Mouse (Mus musculus) embryonic facial prominence, embryonic 12.5 days (tissue): Measurements from ENCODE around the gene Rab27a. TPM values are rescaled to one million over a fixed set of nuclear protein-coding genes. Genes with fewer than 3 reads are reported as not detected.

Experiments
- ATAC-seq: fragments of 200-750 bp; cut with Nextera tagmentation; 2 replicates; pipeline ENCODE4 v1.8.0; 2017; ENCODE audit not compliant: insufficient number of reproducible peaks, insufficient read depth, low FRiP score, low TSS enrichment
- H3K27ac ChIP-seq: fragments of 300-500 bp; sonication (generic); 2 replicates; pipeline ENCODE4 v1.5.1; 2016; ENCODE audit warnings: mild to moderate bottlenecking
- H3K27me3 ChIP-seq: fragments of 300-500 bp; sonication (generic); 2 replicates; pipeline ENCODE4 v1.6.1; 2016; ENCODE audit warnings: mild to moderate bottlenecking, moderate library complexity
- H3K36me3 ChIP-seq: fragments of 300-500 bp; sonication (generic); 2 replicates; pipeline ENCODE4 v1.6.1; 2016; ENCODE audit warnings: mild to moderate bottlenecking
- H3K4me1 ChIP-seq: fragments of 300-500 bp; sonication (generic); 2 replicates; pipeline ENCODE4 v1.6.1; 2016
- H3K4me2 ChIP-seq: fragments of 300-500 bp; sonication (generic); replicated peaks from 2 replicates; pipeline ENCODE4 v1.6.1; 2016; ENCODE audit warnings: mild to moderate bottlenecking, moderate library complexity
- H3K4me3 ChIP-seq: fragments of 300-500 bp; sonication (generic); 2 replicates; pipeline ENCODE4 v1.5.1; 2016; ENCODE audit warnings: mild to moderate bottlenecking
- H3K9ac ChIP-seq: fragments of 300-500 bp; sonication (generic); 2 replicates; pipeline ENCODE4 v1.6.1; 2016; ENCODE audit warnings: mild to moderate bottlenecking, moderate library complexity
- H3K9me3 ChIP-seq: fragments of 300-500 bp; sonication (generic); 2 replicates; pipeline ENCODE4 v1.6.1; 2016; ENCODE audit warnings: mild to moderate bottlenecking, moderate library complexity
- WGBS: fragments of 180-500 bp; shearing (Covaris S2); methylation state at CpG from one replicate; pipeline ENCODE4 v1.1.7; 2016; 5-methylcytosine and 5-hydroxymethylcytosine counted together
- polyA plus RNA-seq: library from polyadenylated mRNA; unstranded; fragments of >200 nt; fragmentation: Nextera tagmentation; extraction: Ambion mirVana; gene quantifications from 2 replicates; pipeline ENCODE4 v1.2.1, GENCODE M21; 2016

The Rab27a gene
- polyA plus RNA-seq, result 6.8 and 8.9 TPM in 2 replicates

GRCm38 (mm10) chr9:73044146-73045079 lies at the start of gene Rab27a:
Gene Rab27a, plus strand, starts transcription at chr9:73044854.
- Histone ChIP-seq H3K4me1 (peaks cover 23% of the 10 kb centered on the region), H3K36me3 (no peaks in the 10 kb centered on the region), H3K27ac (no peak within 1 kb of the TSS), H3K27me3 (no peaks in the 10 kb centered on the region), H3K4me3 (peak within 1 kb of the TSS; percentile 49), H3K4me2 (peak within 1 kb of the TSS; percentile 95), H3K9me3 (no peaks in the 10 kb centered on the region), H3K9ac (peak within 1 kb of the TSS; percentile 60)
- 1% methylated on average over 41 of the region's 41 CpGs for WGBS
- ATAC-seq, result peak; percentile 25; the same call in 1 of the 2 replicates

- ATAC-seq, result no peak
- H3K27ac ChIP-seq, result no peak overlapping the region
Measured at GRCm38 (mm10) chr9:72996167-72996566, 48.5 kb upstream of the Rab27a start.

GRCm38 (mm10) chr9:72996806-72997205 lies 47.8 kb upstream of the Rab27a start:
- ATAC-seq, result no peak
- Histone ChIP-seq H3K4me2 (no peak overlapping the region), H3K36me3 (no peaks in the 10 kb centered on the region), H3K9me3 (no peaks in the 10 kb centered on the region), H3K4me3 (no peak overlapping the region), H3K27me3 (no peaks in the 10 kb centered on the region), H3K4me1 (no peaks in the 10 kb centered on the region), H3K9ac (no peak overlapping the region), H3K27ac (no peak overlapping the region)
- 67% methylated on average over 7 of the region's 7 CpGs for WGBS

More at GRCm38 (mm10) chr9:72996167-72996566, 48.5 kb upstream of the Rab27a start:
- H3K27me3 ChIP-seq, result no peaks in the 10 kb centered on the region
- H3K4me3 ChIP-seq, result no peak overlapping the region
- H3K4me1 ChIP-seq, result no peaks in the 10 kb centered on the region
- H3K9ac ChIP-seq, result no peak overlapping the region
- H3K4me2 ChIP-seq, result no peak overlapping the region
- no peaks in the 10 kb centered on the region for H3K9me3 ChIP-seq
- no peaks in the 10 kb centered on the region for H3K36me3 ChIP-seq

GRCm38 (mm10) chr9:73000487-73000886 lies 44.2 kb upstream of the Rab27a start:
- Histone ChIP-seq H3K4me3 (no peak overlapping the region), H3K9me3 (no peaks in the 10 kb centered on the region), H3K9ac (no peak overlapping the region), H3K4me2 (no peak overlapping the region), H3K4me1 (no peaks in the 10 kb centered on the region), H3K27ac (no peak overlapping the region), H3K27me3 (no peaks in the 10 kb centered on the region), H3K36me3 (no peaks in the 10 kb centered on the region)
- no peak for ATAC-seq
- WGBS, result 72% methylated on average over 2 of the region's 2 CpGs

- ATAC-seq, result no peak
- WGBS, result 85% methylated on average over 13 of the region's 13 CpGs
- Histone ChIP-seq H3K9ac (no peak overlapping the region), H3K27ac (no peak overlapping the region), H3K4me3 (no peak overlapping the region), H3K27me3 (no peaks in the 10 kb centered on the region), H3K36me3 (peaks cover 4% of the 10 kb centered on the region), H3K4me1 (no peaks in the 10 kb centered on the region), H3K4me2 (no peak overlapping the region), H3K9me3 (no peaks in the 10 kb centered on the region)
Measured at GRCm38 (mm10) chr9:73001314-73002011, 43.2 kb upstream of the Rab27a start.

GRCm38 (mm10) chr9:73002177-73002576 lies 42.5 kb upstream of the Rab27a start:
- H3K9ac ChIP-seq, result no peak overlapping the region
- no peak overlapping the region for H3K4me2 ChIP-seq
- H3K36me3 ChIP-seq, result peaks cover 7% of the 10 kb centered on the region
- 73% methylated on average over 3 of the region's 3 CpGs for WGBS
- ATAC-seq, result no peak
- H3K27me3 ChIP-seq, result no peaks in the 10 kb centered on the region
- H3K4me3 ChIP-seq, result no peak overlapping the region
- no peaks in the 10 kb centered on the region for H3K9me3 ChIP-seq
- H3K4me1 ChIP-seq, result no peaks in the 10 kb centered on the region
- H3K27ac ChIP-seq, result no peak overlapping the region

GRCm38 (mm10) chr9:73004076-73004475 lies 40.6 kb upstream of the Rab27a start:
- Histone ChIP-seq H3K27me3 (no peaks in the 10 kb centered on the region), H3K36me3 (peaks cover 7% of the 10 kb centered on the region), H3K4me2 (no peak overlapping the region), H3K4me3 (no peak overlapping the region), H3K9me3 (no peaks in the 10 kb centered on the region), H3K27ac (no peak overlapping the region), H3K4me1 (no peaks in the 10 kb centered on the region), H3K9ac (no peak overlapping the region; the same call in 1 of the 2 replicates)
- WGBS, result 85% methylated on average over 8 of the region's 8 CpGs
- no peak for ATAC-seq

- Histone ChIP-seq H3K27me3 (no peaks in the 10 kb centered on the region), H3K4me1 (no peaks in the 10 kb centered on the region), H3K4me3 (no peak overlapping the region), H3K4me2 (no peak overlapping the region), H3K27ac (no peak overlapping the region), H3K9ac (no peak overlapping the region), H3K36me3 (peaks cover 7% of the 10 kb centered on the region), H3K9me3 (no peaks in the 10 kb centered on the region)
- no peak for ATAC-seq
- 93% methylated on average over 6 of the region's 6 CpGs for WGBS
Measured at GRCm38 (mm10) chr9:73005106-73005505, 39.5 kb upstream of the Rab27a start.

- Histone ChIP-seq H3K9me3 (no peaks in the 10 kb centered on the region), H3K27ac (no peak overlapping the region), H3K4me2 (no peak overlapping the region), H3K27me3 (no peaks in the 10 kb centered on the region), H3K4me1 (no peaks in the 10 kb centered on the region), H3K9ac (no peak overlapping the region), H3K36me3 (peaks cover 10% of the 10 kb centered on the region), H3K4me3 (no peak overlapping the region)
- ATAC-seq, result no peak
- 89% methylated on average over 3 of the region's 3 CpGs for WGBS
Measured at GRCm38 (mm10) chr9:73006175-73006574, 38.5 kb upstream of the Rab27a start.

- no peak overlapping the region for H3K9ac ChIP-seq
- H3K4me1 ChIP-seq, result no peaks in the 10 kb centered on the region
- no peak overlapping the region for H3K4me3 ChIP-seq
- no peak for ATAC-seq
- WGBS, result 71% methylated on average over 3 of the region's 3 CpGs
- H3K27me3 ChIP-seq, result no peaks in the 10 kb centered on the region
- peaks cover 19% of the 10 kb centered on the region for H3K36me3 ChIP-seq
- H3K27ac ChIP-seq, result no peak overlapping the region
- no peak overlapping the region for H3K4me2 ChIP-seq
- H3K9me3 ChIP-seq, result no peaks in the 10 kb centered on the region
Measured at GRCm38 (mm10) chr9:73008384-73008783, 36.3 kb upstream of the Rab27a start.

GRCm38 (mm10) chr9:73012629-73013028 lies 32.0 kb upstream of the Rab27a start:
- H3K27me3 ChIP-seq, result no peaks in the 10 kb centered on the region
- H3K36me3 ChIP-seq, result peaks cover 42% of the 10 kb centered on the region

GRCm38 (mm10) chr9:73014724-73015123 lies 29.9 kb upstream of the Rab27a start:
- H3K9ac ChIP-seq, result no peak overlapping the region
- H3K4me3 ChIP-seq, result no peak overlapping the region
- no peak overlapping the region for H3K27ac ChIP-seq
- H3K9me3 ChIP-seq, result no peaks in the 10 kb centered on the region
- H3K4me1 ChIP-seq, result no peaks in the 10 kb centered on the region
- no peaks in the 10 kb centered on the region for H3K27me3 ChIP-seq
- WGBS, result 82% methylated on average over 13 of the region's 13 CpGs
- no peak for ATAC-seq
- no peak overlapping the region for H3K4me2 ChIP-seq
- H3K36me3 ChIP-seq, result peaks cover 56% of the 10 kb centered on the region

More at GRCm38 (mm10) chr9:73012629-73013028, 32.0 kb upstream of the Rab27a start:
- Histone ChIP-seq H3K27ac (no peak overlapping the region), H3K4me2 (no peak overlapping the region), H3K4me3 (no peak overlapping the region), H3K9ac (no peak overlapping the region), H3K4me1 (no peaks in the 10 kb centered on the region), H3K9me3 (no peaks in the 10 kb centered on the region)
- WGBS, result 85% methylated on average over 4 of the region's 4 CpGs
- no peak for ATAC-seq
